Mouse (Mus musculus): ENCODE data around the gene Prr14.

Prr14 gene

GRCm38 (mm10) chr7:127512231-127513015 lies 53.0 kb downstream of the Prr14 start:
- peak; percentile 67 for ATAC-seq (ENCODE audit: low TSS enrichment)

GRCm38 (mm10) chr7:127513016-127513390 lies 53.6 kb downstream of the Prr14 start:
- ATAC-seq (ENCODE audit: low TSS enrichment), result no peak

DNA sequence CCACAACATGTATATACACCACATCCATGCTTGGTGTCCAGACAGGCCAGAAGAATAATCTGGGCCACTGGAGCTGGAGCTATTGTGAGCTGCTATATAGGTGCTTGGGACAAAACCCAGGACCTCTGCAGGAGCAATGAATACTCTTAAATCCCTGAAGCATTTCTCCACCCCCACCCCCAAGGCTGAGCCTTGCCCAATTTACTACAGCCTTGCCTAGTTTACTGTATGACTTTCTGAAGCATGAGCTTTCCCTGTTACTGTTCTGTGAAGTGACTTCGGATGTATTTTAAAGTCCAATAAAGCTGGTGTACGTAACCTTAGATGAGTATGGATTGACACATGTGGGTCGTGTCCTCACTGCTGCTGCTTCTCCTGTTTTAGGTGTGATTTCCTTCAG lies 54.4 kb downstream of the Prr14 start:
- ATAC-seq (ENCODE audit: low TSS enrichment), result no peak

DNA sequence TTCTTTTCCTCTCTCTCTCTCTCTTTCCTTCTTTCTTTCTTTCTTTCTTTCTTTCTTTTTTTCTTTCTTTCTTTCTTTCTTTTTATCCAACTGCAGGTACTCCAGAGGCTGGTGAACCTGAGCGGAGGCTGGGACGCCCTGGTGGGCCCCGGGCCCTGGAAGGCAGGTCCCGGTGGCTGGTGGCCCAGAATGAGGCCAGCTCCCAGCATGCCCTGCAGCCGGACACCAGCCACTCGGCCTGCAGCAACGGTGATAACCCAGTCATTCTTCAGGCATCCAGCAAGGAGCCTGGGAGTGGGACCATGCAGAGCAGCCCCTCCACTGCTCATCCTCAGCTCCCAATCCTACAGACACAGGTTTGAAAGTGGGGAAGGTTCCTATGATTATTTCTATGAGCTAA lies 56.4 kb downstream of the Prr14 start:
- ATAC-seq (ENCODE audit: low TSS enrichment), result no peak

DNA sequence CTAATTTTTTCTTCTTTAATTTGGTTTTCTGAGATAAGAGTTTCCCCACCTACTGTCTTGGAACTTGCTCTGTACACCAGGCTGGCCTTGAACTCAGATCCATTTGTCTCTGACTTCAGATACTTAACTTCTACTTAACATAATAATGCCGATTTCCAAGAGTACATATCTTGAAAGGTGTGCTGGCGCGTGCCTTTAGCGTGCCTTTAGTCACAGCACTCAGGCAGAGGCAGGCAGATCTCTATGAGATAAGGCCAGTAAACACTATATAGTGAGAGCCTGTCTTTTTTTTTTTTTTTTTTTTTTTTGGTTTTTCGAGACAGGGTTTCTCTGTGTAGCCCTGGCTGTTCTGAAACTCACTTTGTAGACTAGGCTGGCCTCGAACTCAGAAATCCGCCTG lies 56.9 kb downstream of the Prr14 start:
- no peak for ATAC-seq (ENCODE audit: low TSS enrichment)

DNA sequence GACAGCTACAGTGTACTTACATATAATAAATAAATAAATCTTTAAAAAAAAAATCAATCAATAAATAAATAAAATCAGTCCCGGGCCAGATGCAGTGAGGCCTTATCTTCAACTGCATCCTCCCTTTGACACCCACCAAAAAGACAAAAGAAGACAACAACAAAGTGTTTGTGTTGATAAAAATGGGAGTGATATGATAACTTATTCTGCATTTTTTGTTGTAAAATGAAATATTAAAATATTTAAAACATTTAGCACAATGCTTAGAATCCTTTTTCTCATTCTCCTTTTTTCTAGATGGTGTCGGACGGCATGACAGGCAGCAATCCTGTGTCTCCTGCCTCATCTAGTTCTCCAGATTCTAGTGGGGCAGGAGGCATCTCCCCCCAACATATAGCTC lies 59.9 kb downstream of the Prr14 start, which contains the start of gene Gm42715:
Gene Gm42715 (plus strand): TSS at position 301 of the 400 bp plus-strand sequence.
- ATAC-seq (ENCODE audit: low TSS enrichment), result no peak
